Mouse (Mus musculus): ENCODE measurements at regions not wholly inside any gene's neighbourhood (a gene's known extent, or its start where the extent isn't known, plus 50 kb on each side); places are given as distances from the start of the nearest gene placed in this dataset.
"Not testable (repeated sequence)": the region's sequence is repeated elsewhere in the genome, so short reads cannot be mapped to it uniquely, and the experiment has no call there.

DNA sequence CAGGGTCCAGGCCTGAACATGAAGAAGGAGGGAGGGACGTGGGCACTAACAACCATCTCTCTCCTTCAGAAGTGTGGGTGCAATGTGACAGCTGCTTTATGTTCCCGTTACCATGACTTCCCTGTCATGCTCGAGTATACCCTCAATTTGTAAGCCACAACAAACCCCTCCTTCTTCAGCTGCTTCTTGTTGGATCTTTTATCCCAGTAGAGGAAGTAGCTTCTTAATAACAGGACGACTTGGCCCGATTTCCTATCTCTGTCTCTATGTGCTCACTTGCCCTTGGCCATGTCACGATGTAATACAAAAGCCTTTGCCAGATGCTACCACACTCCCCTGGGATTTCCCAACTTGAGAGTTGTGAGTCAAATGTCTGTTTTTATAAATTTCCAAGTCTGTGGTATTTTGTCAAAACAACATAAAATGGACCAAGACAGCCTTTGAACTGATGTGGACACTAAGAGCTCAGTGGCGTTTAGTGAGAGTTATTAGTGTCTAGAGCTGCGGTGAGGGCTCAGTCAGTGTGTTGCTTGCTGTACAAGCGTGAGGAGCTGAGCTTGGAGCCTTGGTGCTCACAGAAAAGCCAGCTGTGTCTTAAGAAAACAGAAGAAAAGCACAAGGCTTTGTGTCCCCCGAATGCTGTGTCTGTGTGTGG, 138.8 kb upstream of the Ddhd1 start:
- ATAC-seq (replicated peaks in 1 of 2; ENCODE audit: insufficient read depth in 1 of 2, low FRiP score in 2 of 2, low TSS enrichment in 1 of 2, low read depth in 1 of 2, poor library complexity in 2 of 2, severe bottlenecking in 2 of 2) = no peak

DNA sequence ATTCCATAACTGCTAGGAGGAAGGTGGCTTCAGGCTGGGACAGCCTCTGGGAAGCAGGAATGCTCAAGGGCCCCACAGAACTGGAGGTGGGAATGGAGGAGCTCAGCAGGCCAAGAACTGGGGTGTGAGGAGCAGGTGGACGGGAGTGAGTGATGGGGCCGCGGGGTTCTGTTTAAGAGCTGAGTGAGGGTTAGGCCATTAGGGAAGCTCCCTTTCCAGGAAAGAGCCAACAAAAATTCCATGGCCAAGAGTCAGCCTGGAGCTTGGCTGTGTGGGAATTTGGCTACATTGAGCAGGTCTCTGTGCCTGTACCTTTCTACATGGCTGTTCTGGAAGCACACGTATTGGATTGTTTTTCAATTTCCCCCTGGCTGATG, 139.4 kb upstream of the Ddhd1 start:
- ATAC-seq (replicated peaks in 1 of 2; ENCODE audit: insufficient read depth in 1 of 2, low FRiP score in 2 of 2, low TSS enrichment in 1 of 2, low read depth in 1 of 2, poor library complexity in 2 of 2, severe bottlenecking in 2 of 2) = no peak

DNA sequence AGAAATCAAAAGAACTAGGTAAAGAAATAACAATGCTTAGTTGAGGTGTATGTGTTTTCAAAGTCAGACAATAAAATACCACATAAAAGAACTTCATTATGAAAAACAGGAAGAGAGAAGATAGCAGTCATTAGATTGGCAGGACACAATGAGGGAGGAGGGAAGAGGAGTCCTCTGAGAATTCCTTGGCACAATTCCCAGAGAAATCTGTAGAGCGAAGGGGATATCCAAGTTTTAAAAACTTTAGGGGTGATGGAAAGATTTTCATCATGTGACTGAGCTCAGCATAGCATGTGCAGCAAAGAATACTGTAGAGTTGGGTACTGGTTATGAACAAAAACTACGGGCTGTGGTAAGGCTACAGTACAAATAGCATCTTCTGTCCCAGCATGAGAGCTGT, 141.3 kb upstream of the Ddhd1 start:
- ATAC-seq (replicated peaks in 1 of 2; ENCODE audit: insufficient read depth in 1 of 2, low FRiP score in 2 of 2, low TSS enrichment in 1 of 2, low read depth in 1 of 2, poor library complexity in 2 of 2, severe bottlenecking in 2 of 2) = no peak

DNA sequence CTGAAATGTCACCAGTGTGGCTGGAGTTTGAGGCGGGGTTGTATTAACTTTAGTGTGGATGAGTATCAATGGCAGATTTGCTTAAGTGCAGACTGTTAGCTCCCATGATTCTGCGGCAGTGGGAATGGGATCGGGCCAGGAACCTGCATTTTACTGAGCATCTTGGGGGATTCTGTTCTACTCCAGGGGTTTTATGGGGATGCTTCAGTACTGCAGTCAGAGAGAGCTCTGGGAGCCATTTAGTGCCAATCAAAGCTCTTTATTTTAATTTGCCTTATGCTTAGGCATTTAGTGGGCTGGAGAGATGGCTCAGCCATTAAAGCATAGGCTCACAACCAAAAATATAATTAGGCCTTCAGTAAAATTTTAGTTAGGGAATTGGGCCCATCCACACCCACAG, 148.0 kb upstream of the Ddhd1 start:
- no peak for ATAC-seq (replicated peaks in 1 of 2; ENCODE audit: insufficient read depth in 1 of 2, low FRiP score in 2 of 2, low TSS enrichment in 1 of 2, low read depth in 1 of 2, poor library complexity in 2 of 2, severe bottlenecking in 2 of 2)

DNA sequence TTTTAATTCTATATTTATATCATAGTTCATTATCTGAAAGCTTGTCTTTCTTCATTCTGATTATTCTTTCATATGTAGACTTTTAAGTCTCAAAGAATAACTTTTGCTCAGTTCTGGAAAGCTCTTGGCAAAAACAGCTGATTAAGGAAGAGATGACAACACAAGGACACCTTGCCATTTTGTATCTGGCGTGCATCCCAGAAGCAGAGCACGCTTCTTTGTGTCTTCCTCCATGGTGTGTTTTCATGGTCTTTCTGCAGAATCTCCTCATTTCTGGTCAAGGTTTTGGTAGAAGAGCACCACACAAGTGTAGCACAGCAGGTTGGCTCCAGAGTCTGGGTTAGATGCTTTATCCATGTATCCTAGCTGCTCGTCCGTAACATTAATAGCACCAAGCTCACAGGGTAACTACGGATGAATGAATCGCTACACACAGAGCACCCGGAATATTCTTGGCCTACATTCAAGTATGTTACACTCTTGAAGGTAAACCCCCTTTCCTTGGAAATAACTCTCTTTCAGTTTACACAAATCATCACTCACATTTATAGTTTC, 148.9 kb upstream of the Ddhd1 start:
- ATAC-seq (replicated peaks in 1 of 2; ENCODE audit: insufficient read depth in 1 of 2, low FRiP score in 2 of 2, low TSS enrichment in 1 of 2, low read depth in 1 of 2, poor library complexity in 2 of 2, severe bottlenecking in 2 of 2) = no peak

DNA sequence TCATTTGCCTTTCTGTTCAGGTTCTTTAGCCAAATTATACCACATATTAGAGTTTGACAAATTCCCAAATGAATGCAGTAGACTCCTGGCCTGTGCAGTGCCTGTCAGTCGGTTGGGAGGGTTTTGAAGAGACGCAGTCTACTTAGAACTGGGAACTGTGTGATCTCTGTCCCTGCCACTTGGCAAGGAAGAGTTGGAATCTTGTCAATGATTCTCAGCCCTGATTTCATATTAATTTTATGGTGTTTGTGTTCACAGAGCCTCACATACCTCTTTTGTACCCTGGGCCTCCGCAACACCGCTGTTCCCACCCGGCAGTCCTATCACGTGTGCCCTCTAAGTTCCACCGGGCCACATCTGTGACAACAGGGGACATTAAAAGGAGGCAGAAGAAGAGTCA, 149.8 kb upstream of the Ddhd1 start:
- no peak for ATAC-seq (replicated peaks in 1 of 2; ENCODE audit: insufficient read depth in 1 of 2, low FRiP score in 2 of 2, low TSS enrichment in 1 of 2, low read depth in 1 of 2, poor library complexity in 2 of 2, severe bottlenecking in 2 of 2)

DNA sequence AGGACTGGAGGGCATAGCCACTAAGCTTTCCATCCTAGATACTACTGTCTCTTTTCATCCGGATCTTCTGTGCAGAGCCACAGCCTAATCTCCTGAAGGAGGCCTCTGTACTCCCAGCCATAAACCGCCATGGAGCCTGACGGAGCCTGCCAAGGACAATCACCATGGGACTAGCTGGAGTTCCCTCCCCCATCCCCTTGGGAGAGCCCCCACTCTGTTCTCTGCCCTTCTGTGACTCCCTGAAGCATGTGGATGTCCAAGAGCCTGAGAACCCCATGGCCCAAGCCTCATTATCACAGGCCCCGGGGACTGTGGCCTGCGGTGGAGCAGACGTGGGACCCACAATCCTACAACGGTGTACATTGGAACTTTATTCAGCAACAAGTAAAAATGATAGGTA, 151.5 kb upstream of the Ddhd1 start:
- ATAC-seq (replicated peaks in 1 of 2; ENCODE audit: insufficient read depth in 1 of 2, low FRiP score in 2 of 2, low TSS enrichment in 1 of 2, low read depth in 1 of 2, poor library complexity in 2 of 2, severe bottlenecking in 2 of 2) = no peak

DNA sequence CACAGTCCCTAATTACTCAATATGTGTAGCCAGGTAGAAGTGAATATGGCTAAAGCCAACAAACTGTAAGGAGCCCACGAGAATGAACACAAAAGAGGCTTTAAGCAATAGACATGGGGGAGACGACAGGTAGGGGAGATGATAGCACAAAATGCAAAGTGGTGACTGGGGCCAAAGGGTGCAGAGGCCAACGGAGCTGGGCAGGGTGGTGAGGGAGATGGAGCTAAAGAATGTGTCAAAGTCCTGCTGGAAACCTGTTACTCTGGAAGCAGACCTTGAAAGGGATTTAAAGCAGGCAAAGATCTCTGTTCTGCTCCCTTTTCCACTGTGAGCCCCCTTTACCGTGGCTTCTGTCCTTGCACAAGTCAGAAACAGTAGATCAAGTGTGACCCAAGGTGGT, 152.2 kb upstream of the Ddhd1 start:
- no peak for ATAC-seq (replicated peaks in 1 of 2; ENCODE audit: insufficient read depth in 1 of 2, low FRiP score in 2 of 2, low TSS enrichment in 1 of 2, low read depth in 1 of 2, poor library complexity in 2 of 2, severe bottlenecking in 2 of 2)

DNA sequence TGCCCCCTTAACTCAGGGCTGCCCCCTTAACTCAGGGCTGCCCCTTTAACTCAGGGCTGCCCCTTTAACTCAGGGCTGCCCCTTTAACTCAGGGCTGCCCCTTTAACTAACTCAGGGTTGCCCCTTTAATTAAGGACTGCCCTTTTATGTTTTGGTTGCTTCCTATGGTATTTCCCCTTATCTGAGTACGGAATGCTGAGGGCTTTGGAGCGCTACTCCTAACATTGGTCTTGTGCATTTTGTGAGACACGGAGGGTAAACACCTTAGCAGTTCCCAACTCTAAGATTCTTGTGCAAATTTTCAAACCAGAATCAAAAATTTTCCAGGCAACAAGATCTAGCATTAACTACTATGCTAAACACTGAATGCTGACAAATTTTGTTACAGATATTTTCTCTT, 152.7 kb upstream of the Ddhd1 start:
- no peak for ATAC-seq (replicated peaks in 1 of 2; ENCODE audit: insufficient read depth in 1 of 2, low FRiP score in 2 of 2, low TSS enrichment in 1 of 2, low read depth in 1 of 2, poor library complexity in 2 of 2, severe bottlenecking in 2 of 2)

DNA sequence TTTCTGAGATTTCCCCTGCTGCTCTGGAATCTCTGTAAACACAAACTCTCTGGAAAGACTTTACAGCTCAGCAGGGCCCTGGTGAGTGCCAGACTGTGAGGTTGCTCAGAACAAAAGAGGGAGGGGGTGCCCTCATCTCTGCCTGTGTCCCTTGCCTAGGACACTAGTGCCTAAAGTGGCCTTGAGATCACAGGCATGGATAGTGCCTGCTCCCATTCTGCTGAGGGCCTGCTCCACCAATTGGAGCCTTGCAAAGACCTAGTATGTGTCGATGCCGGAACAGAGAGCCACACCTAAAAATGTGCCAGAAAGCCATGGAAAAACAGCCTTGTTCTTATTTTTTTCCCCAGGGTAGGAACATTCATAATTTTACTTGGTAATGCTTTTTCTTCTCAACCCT, 157.7 kb upstream of the Ddhd1 start:
- ATAC-seq (replicated peaks in 1 of 2; ENCODE audit: insufficient read depth in 1 of 2, low FRiP score in 2 of 2, low TSS enrichment in 1 of 2, low read depth in 1 of 2, poor library complexity in 2 of 2, severe bottlenecking in 2 of 2) = no peak

DNA sequence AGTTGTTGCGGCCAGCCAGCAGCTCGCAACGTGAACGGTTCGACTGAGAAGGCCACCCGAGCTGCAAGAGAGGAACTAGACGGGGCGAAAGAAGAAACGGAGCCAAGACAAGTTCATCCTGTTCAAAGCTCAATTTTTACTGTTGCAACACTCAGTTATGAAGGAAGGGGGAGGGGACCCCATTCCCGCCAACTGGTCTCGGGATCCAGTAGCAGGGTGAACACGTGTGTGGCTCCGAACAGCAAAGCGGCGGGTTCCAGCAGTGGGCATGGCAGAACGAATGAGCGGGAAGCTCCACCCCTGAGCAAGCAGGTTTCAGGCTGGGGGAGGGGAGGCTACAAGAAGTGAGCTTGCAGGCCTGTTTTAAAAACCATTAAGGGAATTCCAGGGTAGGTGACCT, 158.7 kb upstream of the Ddhd1 start:
- not testable (repeated sequence) for ATAC-seq (replicated peaks in 1 of 2; ENCODE audit: insufficient read depth in 1 of 2, low FRiP score in 2 of 2, low TSS enrichment in 1 of 2, low read depth in 1 of 2, poor library complexity in 2 of 2, severe bottlenecking in 2 of 2)

DNA sequence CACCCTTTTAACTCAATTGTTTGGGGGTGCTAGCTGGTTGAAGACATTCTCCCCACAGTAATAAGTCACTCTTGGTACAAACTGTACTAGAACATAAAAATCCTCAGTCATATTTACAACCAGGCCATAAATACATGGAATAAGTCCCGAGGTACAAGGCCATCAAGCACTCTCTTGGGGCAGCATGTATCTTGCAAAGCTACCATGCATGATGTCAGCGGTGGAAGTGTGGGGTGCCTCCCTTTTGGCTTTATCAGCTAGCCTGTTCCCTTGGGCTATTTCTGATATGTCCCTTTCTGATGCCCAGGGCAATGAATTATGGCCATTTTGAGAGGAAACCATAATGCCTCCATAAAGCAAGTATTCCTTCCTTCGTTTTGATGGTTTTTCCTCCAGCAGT, 159.8 kb upstream of the Ddhd1 start:
- ATAC-seq (replicated peaks in 1 of 2; ENCODE audit: insufficient read depth in 1 of 2, low FRiP score in 2 of 2, low TSS enrichment in 1 of 2, low read depth in 1 of 2, poor library complexity in 2 of 2, severe bottlenecking in 2 of 2) = no peak

DNA sequence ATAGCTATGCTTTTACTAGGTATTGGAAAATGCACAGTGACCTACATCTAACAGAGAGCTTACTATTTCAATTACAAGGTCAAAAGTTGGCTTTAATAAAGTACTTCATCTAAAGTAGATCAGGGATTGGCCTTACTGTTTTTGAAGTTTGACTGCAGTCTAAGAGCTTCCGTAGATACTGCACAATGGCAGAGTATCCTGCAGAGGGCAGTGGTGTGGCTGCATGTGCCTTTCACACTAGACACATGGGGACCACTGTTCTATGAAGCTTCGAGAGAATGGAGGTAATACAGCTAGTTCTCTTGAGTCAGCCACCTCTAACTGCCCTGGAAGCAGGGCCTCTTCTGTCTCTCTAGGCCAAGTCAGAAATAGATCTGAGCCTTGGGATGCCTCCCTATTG, 166.7 kb upstream of the Ddhd1 start:
- ATAC-seq (replicated peaks in 1 of 2; ENCODE audit: insufficient read depth in 1 of 2, low FRiP score in 2 of 2, low TSS enrichment in 1 of 2, low read depth in 1 of 2, poor library complexity in 2 of 2, severe bottlenecking in 2 of 2) = no peak

DNA sequence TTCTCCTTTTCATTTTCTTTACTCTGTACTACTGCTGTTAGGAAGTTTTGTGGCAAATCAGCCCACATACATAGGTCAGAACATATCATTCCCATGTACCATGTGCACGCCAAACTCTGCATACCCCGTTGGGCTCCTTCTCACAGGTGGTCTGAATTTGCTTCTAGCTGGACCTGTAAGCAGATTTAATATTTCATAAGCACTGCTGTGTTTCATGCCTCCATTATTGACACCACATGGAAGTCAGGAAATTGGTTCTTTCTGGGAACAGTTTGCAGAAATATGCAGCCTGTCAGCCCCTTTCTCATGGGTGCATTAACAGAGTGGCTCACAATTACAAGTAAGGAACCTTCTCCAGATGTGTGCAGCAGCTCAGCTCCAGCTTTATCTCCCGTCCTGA, 168.1 kb upstream of the Ddhd1 start:
- no peak for ATAC-seq (replicated peaks in 1 of 2; ENCODE audit: insufficient read depth in 1 of 2, low FRiP score in 2 of 2, low TSS enrichment in 1 of 2, low read depth in 1 of 2, poor library complexity in 2 of 2, severe bottlenecking in 2 of 2)

DNA sequence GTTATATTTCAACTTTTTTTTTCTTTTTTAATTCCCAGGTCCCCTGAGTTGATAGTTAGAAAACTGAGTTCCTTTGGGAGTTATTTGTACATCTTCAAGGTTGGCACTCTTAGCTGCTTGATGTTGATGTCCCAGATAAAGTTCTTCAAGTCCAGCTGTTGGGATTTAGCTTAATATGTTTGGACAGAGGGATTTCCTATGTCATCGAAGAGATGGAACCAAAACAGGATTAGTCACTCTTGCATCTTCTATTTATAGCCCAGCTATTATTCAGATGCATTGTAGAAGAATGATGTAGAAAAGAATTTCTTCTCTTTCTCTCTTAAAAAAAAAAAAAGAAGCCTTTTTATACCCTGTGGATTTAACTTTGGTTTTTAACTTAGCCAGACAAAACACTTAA, 169.2 kb upstream of the Ddhd1 start:
- no peak for ATAC-seq (replicated peaks in 1 of 2; ENCODE audit: insufficient read depth in 1 of 2, low FRiP score in 2 of 2, low TSS enrichment in 1 of 2, low read depth in 1 of 2, poor library complexity in 2 of 2, severe bottlenecking in 2 of 2)

DNA sequence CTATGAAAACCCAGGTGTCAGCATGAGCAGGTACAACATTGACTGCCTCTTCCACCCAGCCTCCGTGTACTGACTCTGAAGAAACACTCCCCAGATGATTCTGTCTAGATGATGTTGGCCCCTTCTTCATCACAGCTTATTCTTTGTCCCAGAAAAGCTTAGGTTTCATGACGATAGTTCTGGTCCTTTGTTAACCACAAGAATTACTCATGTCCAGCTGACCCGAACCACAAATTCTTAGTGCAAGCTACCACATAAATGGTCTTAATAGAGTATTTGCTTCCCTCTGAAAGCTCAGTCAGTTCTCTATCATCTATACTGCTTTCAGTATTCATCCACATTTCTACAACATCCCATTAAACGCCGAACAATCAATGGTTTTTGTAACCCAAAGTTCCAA, 172.5 kb upstream of the Ddhd1 start:
- ATAC-seq (replicated peaks in 1 of 2; ENCODE audit: insufficient read depth in 1 of 2, low FRiP score in 2 of 2, low TSS enrichment in 1 of 2, low read depth in 1 of 2, poor library complexity in 2 of 2, severe bottlenecking in 2 of 2) = no peak

DNA sequence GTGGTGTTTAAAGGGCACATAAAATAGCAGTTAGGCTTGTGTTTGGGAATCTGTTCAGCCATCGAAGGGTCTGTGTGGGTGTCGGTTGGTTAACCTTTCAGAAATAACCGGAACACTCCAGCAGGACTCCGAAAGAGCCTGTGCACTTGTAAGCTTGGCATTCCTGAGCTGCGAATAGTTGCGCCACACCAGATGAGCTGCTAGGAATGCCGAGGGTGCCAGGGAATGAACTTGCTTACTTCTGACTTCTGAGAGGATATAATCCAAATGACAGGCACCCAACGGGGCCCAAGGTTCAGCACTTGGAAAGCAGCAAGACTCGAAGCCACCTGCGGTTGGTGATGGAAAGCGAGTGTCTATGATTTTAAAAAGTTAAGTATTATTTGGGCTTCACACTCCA, 179.1 kb upstream of the Ddhd1 start:
- no peak for ATAC-seq (replicated peaks in 1 of 2; ENCODE audit: insufficient read depth in 1 of 2, low FRiP score in 2 of 2, low TSS enrichment in 1 of 2, low read depth in 1 of 2, poor library complexity in 2 of 2, severe bottlenecking in 2 of 2)

DNA sequence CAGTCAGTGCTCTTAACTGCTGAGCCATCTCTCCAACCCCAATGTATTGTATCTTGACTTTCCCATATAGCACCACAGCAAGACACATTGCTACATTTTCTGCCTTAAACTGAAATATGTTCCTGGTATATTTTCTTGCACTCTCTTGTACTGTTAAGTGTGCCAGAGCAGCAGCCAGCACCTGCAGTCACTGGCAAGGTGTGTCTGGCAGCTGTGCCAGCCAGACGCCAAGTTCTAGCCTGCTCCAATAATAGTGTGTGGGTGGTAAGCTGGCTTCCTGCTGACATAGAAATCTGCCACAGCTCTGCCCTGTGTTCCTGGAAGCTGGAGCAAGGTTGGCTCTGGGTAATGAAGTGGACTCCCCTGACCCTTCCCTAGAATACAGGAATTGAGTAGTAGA, 185.9 kb upstream of the Ddhd1 start:
- no peak for ATAC-seq (replicated peaks in 1 of 2; ENCODE audit: insufficient read depth in 1 of 2, low FRiP score in 2 of 2, low TSS enrichment in 1 of 2, low read depth in 1 of 2, poor library complexity in 2 of 2, severe bottlenecking in 2 of 2)

DNA sequence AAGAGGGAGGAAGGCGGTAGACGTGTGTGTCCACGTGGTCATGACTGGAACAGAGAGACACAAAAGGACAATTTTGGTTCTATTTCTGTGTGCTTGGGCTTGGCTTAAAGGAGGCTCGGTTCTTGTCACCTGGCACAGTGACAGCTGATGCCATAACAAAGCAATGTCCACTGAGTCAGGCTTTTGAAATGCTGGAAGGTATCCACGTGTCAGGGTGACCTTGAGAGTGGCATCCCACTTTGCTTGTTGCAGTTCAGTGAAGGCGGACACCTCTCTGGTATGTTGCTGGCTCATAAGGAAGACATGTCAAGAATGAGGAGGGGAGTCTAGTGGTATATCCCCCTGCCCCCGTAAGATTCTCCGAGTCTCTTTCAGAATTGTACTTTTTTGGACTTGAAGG, 192.6 kb upstream of the Ddhd1 start:
- ATAC-seq (replicated peaks in 1 of 2; ENCODE audit: insufficient read depth in 1 of 2, low FRiP score in 2 of 2, low TSS enrichment in 1 of 2, low read depth in 1 of 2, poor library complexity in 2 of 2, severe bottlenecking in 2 of 2) = no peak

Measured in hematopoietic stem cell, adult 5-6 weeks (primary cell).